Mouse (Mus musculus) MEL (cell line): Measurements from ENCODE around the gene Tmem202. TPM values are rescaled to one million over a fixed set of nuclear protein-coding genes. Genes with fewer than 3 reads are reported as not detected.

Experiments
- DNase-seq: peaks from one replicate; pipeline ENCODE4 v3.0.0; 2011; ENCODE audit warnings: low read depth, low spot score
- H3K27ac ChIP-seq: 2 replicates; pipeline ENCODE4 v1.5.1; 2012; ENCODE audit warnings: low read depth, mild to moderate bottlenecking, control low read depth, low read length, moderate library complexity; ENCODE audit not compliant: control insufficient read depth
- H3K27me3 ChIP-seq, 2 experiments: fragments of 150-350 bp in 1 of 2; sonication (generic) in 1 of 2; 2 replicates each; pipeline ENCODE4 v1.6.1; 2012; ENCODE audit warnings: low read length in 2 of 2, mild to moderate bottlenecking in 2 of 2, improper control_type of control experiment in 1 of 2, moderate library complexity in 1 of 2; ENCODE audit not compliant: insufficient read depth in 2 of 2, control insufficient read depth in 1 of 2
- H3K36me3 ChIP-seq, 2 experiments: 2 replicates each; pipeline ENCODE4 v1.6.1; 2012 to 2014; ENCODE audit warnings: low read length in 2 of 2, improper control_type of control experiment in 1 of 2, inconsistent platforms in 1 of 2, mild to moderate bottlenecking in 1 of 2; ENCODE audit not compliant: insufficient read depth in 2 of 2, control insufficient read depth in 1 of 2
- H3K4me1 ChIP-seq, 2 experiments: fragments of 150-350 bp in 1 of 2; sonication (generic) in 1 of 2; 2 replicates each; pipeline ENCODE4 v1.6.1; 2012; ENCODE audit warnings: low read length in 2 of 2, improper control_type of control experiment in 1 of 2, mild to moderate bottlenecking in 1 of 2; ENCODE audit not compliant: insufficient read depth in 2 of 2, control insufficient read depth in 1 of 2
- H3K4me3 ChIP-seq, 2 experiments: fragments of 150-350 bp in 1 of 2; sonication (generic) in 1 of 2; 2 replicates each; pipeline ENCODE4 v1.5.1; 2012; ENCODE audit warnings: low read depth in 2 of 2, low read length in 2 of 2, mild to moderate bottlenecking in 2 of 2, moderate library complexity in 2 of 2, control low read depth in 1 of 2, improper control_type of control experiment in 1 of 2; ENCODE audit not compliant: control insufficient read depth in 1 of 2, insufficient read depth in 1 of 2
- H3K79me2 ChIP-seq: 2 replicates; pipeline ENCODE4 v1.6.1; 2012; ENCODE audit warnings: mild to moderate bottlenecking, low read length, moderate library complexity; ENCODE audit not compliant: control insufficient read depth, poor library complexity, insufficient read depth
- H3K9ac ChIP-seq: 2 replicates; pipeline ENCODE4 v1.6.1; 2012; ENCODE audit warnings: low read depth, mild to moderate bottlenecking, control low read depth, low read length, moderate library complexity; ENCODE audit not compliant: control insufficient read depth, poor library complexity, severe bottlenecking
- H3K9me3 ChIP-seq: fragments of 150-350 bp; sonication (generic); replicated peaks from 2 replicates; pipeline ENCODE4 v1.6.1; 2012; ENCODE audit warnings: mild to moderate bottlenecking, low read length, improper control_type of control experiment, moderate library complexity; ENCODE audit not compliant: insufficient read depth
- CHD1 ChIP-seq: IDR thresholded peaks from 2 replicates; pipeline ENCODE4 v1.6.1; 2012; ENCODE audit warnings: low read depth, mild to moderate bottlenecking, inconsistent platforms, low read length, improper control_type of control experiment
- CHD2 ChIP-seq: IDR thresholded peaks from 2 replicates; pipeline ENCODE4 v1.6.1; 2011; ENCODE audit warnings: low read length, improper control_type of control experiment
- CTCF ChIP-seq, 3 experiments: IDR thresholded peaks in 2 of 3; conservative IDR thresholded peaks in 1 of 3; 2 replicates each; pipeline ENCODE4 v1.5.1; 2011 to 2012; ENCODE audit warnings: low read length in 3 of 3, low read depth in 2 of 3, mild to moderate bottlenecking in 2 of 3, improper control_type of control experiment in 1 of 3, inconsistent platforms in 1 of 3, mixed read lengths in 1 of 3, moderate library complexity in 1 of 3; ENCODE audit not compliant: control insufficient read depth in 1 of 3, insufficient read depth in 1 of 3, poor library complexity in 1 of 3, severe bottlenecking in 1 of 3
- ELF1 ChIP-seq: IDR thresholded peaks from 2 replicates; pipeline ENCODE4 v1.6.1; 2014; ENCODE audit warnings: low read depth, mild to moderate bottlenecking, inconsistent platforms, low read length, improper control_type of control experiment, moderate library complexity
- ETS1 ChIP-seq: IDR thresholded peaks from 2 replicates; pipeline ENCODE4 v1.6.1; 2012; ENCODE audit warnings: low read depth, mild to moderate bottlenecking, inconsistent platforms, low read length, improper control_type of control experiment, moderate library complexity
- GABPA ChIP-seq: IDR thresholded peaks from 2 replicates; pipeline ENCODE4 v1.6.1; 2012; ENCODE audit warnings: low read depth, mild to moderate bottlenecking, inconsistent platforms, low read length, improper control_type of control experiment, moderate library complexity
- HCFC1 ChIP-seq: IDR thresholded peaks from 2 replicates; pipeline ENCODE4 v1.6.1; 2012; ENCODE audit warnings: low read depth, mild to moderate bottlenecking, inconsistent platforms, low read length, improper control_type of control experiment, moderate library complexity
- JUND ChIP-seq: IDR thresholded peaks from 2 replicates; pipeline ENCODE4 v1.6.1; 2011; ENCODE audit warnings: low read depth, mild to moderate bottlenecking, improper control_type of control experiment, low read length
- KAT2A ChIP-seq: conservative IDR thresholded peaks from 2 replicates; pipeline ENCODE4 v1.6.1; 2012; ENCODE audit warnings: low read depth, low read length, improper control_type of control experiment, inconsistent platforms
- MAX ChIP-seq: IDR thresholded peaks from 2 replicates; pipeline ENCODE4 v1.6.1; 2011; ENCODE audit warnings: low read length, improper control_type of control experiment
- MAZ ChIP-seq: IDR thresholded peaks from 2 replicates; pipeline ENCODE4 v1.6.1; 2012; ENCODE audit warnings: low read depth, mild to moderate bottlenecking, inconsistent platforms, low read length, improper control_type of control experiment
- MEF2A ChIP-seq: IDR thresholded peaks from 2 replicates; pipeline ENCODE4 v1.6.1; 2014; ENCODE audit warnings: low read depth, mild to moderate bottlenecking, inconsistent platforms, low read length, improper control_type of control experiment; ENCODE audit not compliant: poor library complexity, insufficient replicate concordance, severe bottlenecking; ENCODE audit errors: extremely low read depth
- MXI1 ChIP-seq: IDR thresholded peaks from 2 replicates; pipeline ENCODE4 v1.6.1; 2011; ENCODE audit warnings: mild to moderate bottlenecking, low read depth, low read length, improper control_type of control experiment
- NELFE ChIP-seq: IDR thresholded peaks from 2 replicates; pipeline ENCODE4 v1.6.1; 2011; ENCODE audit warnings: low read depth, low read length, improper control_type of control experiment
- NRF1 ChIP-seq: IDR thresholded peaks from 2 replicates; pipeline ENCODE4 v1.6.1; 2014; ENCODE audit warnings: low read depth, mild to moderate bottlenecking, inconsistent platforms, low read length, improper control_type of control experiment, moderate library complexity; ENCODE audit not compliant: poor library complexity, insufficient read depth, severe bottlenecking
- POLR2A ChIP-seq, 2 experiments: IDR thresholded peaks; 2 replicates each; pipeline ENCODE4 v1.6.1; 2011 to 2012; ENCODE audit warnings: low read length in 2 of 2, mild to moderate bottlenecking in 2 of 2, control low read depth in 1 of 2, improper control_type of control experiment in 1 of 2, low read depth in 1 of 2, moderate library complexity in 1 of 2; ENCODE audit not compliant: control insufficient read depth in 1 of 2, insufficient read depth in 1 of 2, poor library complexity in 1 of 2
- POLR2AphosphoS5 ChIP-seq: IDR thresholded peaks from 2 replicates; pipeline ENCODE4 v1.6.1; 2012; ENCODE audit warnings: low read depth, borderline replicate concordance, mild to moderate bottlenecking, inconsistent platforms, low read length, moderate library complexity, mixed read lengths
- RAD21 ChIP-seq: IDR thresholded peaks from 2 replicates; pipeline ENCODE4 v1.6.1; 2011; ENCODE audit warnings: mild to moderate bottlenecking, low read depth, low read length, improper control_type of control experiment
- RCOR1 ChIP-seq: IDR thresholded peaks from 2 replicates; pipeline ENCODE4 v1.6.1; 2012; ENCODE audit warnings: low read depth, mild to moderate bottlenecking, inconsistent platforms, low read length, improper control_type of control experiment
- SIN3A ChIP-seq: IDR thresholded peaks from 2 replicates; pipeline ENCODE4 v1.6.1; 2012; ENCODE audit warnings: low read length, improper control_type of control experiment, inconsistent platforms
- SMC3 ChIP-seq: IDR thresholded peaks from 2 replicates; pipeline ENCODE4 v1.6.1; 2011; ENCODE audit warnings: low read depth, low read length, improper control_type of control experiment
- TAL1 ChIP-seq: IDR thresholded peaks from 2 replicates; pipeline ENCODE4 v1.6.1; 2012; ENCODE audit warnings: mild to moderate bottlenecking, inconsistent platforms, low read length, moderate library complexity, mixed read lengths
- TBP ChIP-seq: IDR thresholded peaks from 2 replicates; pipeline ENCODE4 v1.8.0; 2011; ENCODE audit warnings: low read depth, low read length, improper control_type of control experiment
- UBTF ChIP-seq: IDR thresholded peaks from 2 replicates; pipeline ENCODE4 v1.6.1; 2012; ENCODE audit warnings: low read depth, mild to moderate bottlenecking, inconsistent platforms, low read length, improper control_type of control experiment, moderate library complexity, borderline replicate concordance; ENCODE audit not compliant: insufficient read depth
- USF1 ChIP-seq: IDR thresholded peaks from 2 replicates; pipeline ENCODE4 v1.6.1; 2014; ENCODE audit warnings: low read depth, mild to moderate bottlenecking, inconsistent platforms, low read length, improper control_type of control experiment, moderate library complexity
- ZC3H11A ChIP-seq: IDR thresholded peaks from 2 replicates; pipeline ENCODE4 v1.6.1; 2012; ENCODE audit warnings: low read depth, mild to moderate bottlenecking, inconsistent platforms, low read length, improper control_type of control experiment
- ZKSCAN1 ChIP-seq: IDR thresholded peaks from 2 replicates; pipeline ENCODE4 v1.6.1; 2012; ENCODE audit warnings: low read depth, mild to moderate bottlenecking, inconsistent platforms, low read length, improper control_type of control experiment, moderate library complexity
- ZNF384 ChIP-seq: IDR thresholded peaks from 2 replicates; pipeline ENCODE4 v1.6.1; 2012; ENCODE audit warnings: low read depth, mild to moderate bottlenecking, inconsistent platforms, low read length, improper control_type of control experiment
- polyA plus RNA-seq, 2 experiments: library from polyadenylated mRNA; stranded (reverse) in 1 of 2; unstranded in 1 of 2; fragments of >175 nt in 1 of 2; fragments of >200 nt in 1 of 2; gene quantifications; 2 replicates each; pipeline versions ENCODE4 v1.2.1 to v1.2.4; 2012; ENCODE audit warnings: low replicate concordance in 2 of 2, low read depth in 1 of 2; ENCODE audit not compliant: insufficient read length in 2 of 2, insufficient read depth in 1 of 2, missing spikeins in 1 of 2
- total RNA-seq: library from RNA; depleted of rRNA; stranded (reverse); fragments of 300-350 nt; gene quantifications from 2 replicates; pipeline ENCODE4 v1.2.3, GENCODE M21; 2012

Gene Tmem202
- total and polyA plus RNA-seq, 3 experiments, result 0.50 TPM; not detected in 2

DNA sequence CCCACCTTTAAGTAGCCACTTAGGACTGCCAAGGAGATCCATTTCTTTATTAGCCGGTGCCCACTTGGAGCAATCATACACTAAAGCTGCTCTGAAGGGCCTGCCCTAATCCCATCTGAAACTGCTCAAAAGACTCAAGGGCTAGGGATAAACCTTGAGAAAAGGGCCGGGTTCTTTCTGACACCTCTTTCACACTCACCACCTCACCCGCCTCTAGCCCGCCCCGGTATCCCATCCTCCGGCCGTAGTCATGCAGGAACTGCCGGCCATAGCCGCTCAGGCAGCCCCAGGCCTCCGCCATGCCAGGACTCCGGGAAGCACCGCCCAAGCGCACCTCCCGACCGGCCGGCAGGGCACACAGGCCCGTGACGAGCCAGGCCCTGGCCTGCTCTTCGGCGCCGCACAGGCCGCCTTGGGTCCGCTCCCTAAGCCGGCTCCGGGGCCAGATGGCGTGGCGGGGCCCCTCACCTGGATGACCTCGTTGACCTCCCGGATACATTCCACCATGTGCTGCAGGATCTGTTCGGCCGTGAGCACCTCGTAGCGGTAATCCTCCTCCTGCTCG, 54.1 kb downstream of the Tmem202 start (continued):
- TF ChIP-seq MXI1 (peak; percentile 44; the same call in 1 of the 2 replicates), ZNF384 (no peak), HCFC1 (no peak)

DNA sequence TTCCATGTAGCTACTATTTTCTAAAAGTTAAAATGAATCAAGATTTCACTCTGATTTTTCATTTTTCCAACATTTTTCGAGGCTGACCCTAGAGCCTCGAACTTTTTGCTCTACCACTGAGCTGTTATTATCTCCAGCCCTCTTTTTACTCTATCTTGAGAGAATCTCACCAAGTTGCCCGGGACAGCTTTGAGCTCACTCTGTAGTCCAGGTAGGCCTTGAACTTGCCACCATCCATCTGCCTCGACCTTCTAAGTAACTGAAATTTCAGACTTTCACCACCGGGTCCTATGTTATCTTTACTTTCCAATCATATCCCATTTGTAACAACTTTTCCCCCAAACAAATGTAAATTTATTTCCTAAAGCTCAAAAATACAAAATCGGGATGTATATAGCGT, 54.9 kb downstream of the Tmem202 start:
- peaks cover 51% of the 10 kb centered on the region for H3K79me2 ChIP-seq
- peak; percentile 41 for DNase-seq
- peak overlapping the region; percentile 94 for H3K9ac ChIP-seq
- TF ChIP-seq ZNF384 (0 out of 2 replicates have a peak, but pooled peaks have one; percentile 17), RCOR1 (no peak), TBP (no peak), POLR2AphosphoS5 (no peak), TAL1 (no peak), GABPA (no peak), USF1 (no peak), JUND (no peak), ELF1 (no peak), MAZ (no peak), CTCF (IDR thresholded peaks at IDR 0.05 in 2 of 3, conservative IDR thresholded peaks at IDR 0.05 in 1 of 3; ENCODE audit: control insufficient read depth in 1 of 3, insufficient read depth in 1 of 3, low read depth in 2 of 3, low read length in 3 of 3, poor library complexity in 1 of 3, severe bottlenecking in 1 of 3) (no peak), ZKSCAN1 (no peak), NRF1 (no peak), MXI1 (peak; percentile 26; the same call in 1 of the 2 replicates), SIN3A (peak; percentile 35; the same call in 1 of the 2 replicates)
- H3K27me3 ChIP-seq, result no peaks in the 10 kb centered on the region
- peaks cover 5 to 8% of the 10 kb centered on the region in 2 experiments for H3K4me1 ChIP-seq
- no peak overlapping the region for H3K27ac ChIP-seq
- H3K9me3 ChIP-seq, result no peaks in the 10 kb centered on the region
- peaks cover 0 to 37% of the 10 kb centered on the region in 2 experiments; a peak in 3 of 4 replicates for H3K36me3 ChIP-seq
- H3K4me3 ChIP-seq, result peak overlapping the region; percentile 76 to 94

- H3K4me3 ChIP-seq, result no peak overlapping the region
- H3K9me3 ChIP-seq, result no peaks in the 10 kb centered on the region
- H3K27ac ChIP-seq, result no peak overlapping the region
- peaks cover 5 to 10% of the 10 kb centered on the region in 2 experiments for H3K4me1 ChIP-seq
- no peak overlapping the region for H3K9ac ChIP-seq
- peaks cover 65% of the 10 kb centered on the region for H3K79me2 ChIP-seq
- no peaks in the 10 kb centered on the region for H3K27me3 ChIP-seq
- peaks cover 4 to 47% of the 10 kb centered on the region in 2 experiments; a peak in 3 of 4 replicates for H3K36me3 ChIP-seq
- DNase-seq, result peak; percentile 87
- TF ChIP-seq SIN3A, result peak; percentile 58
- TF ChIP-seq UBTF, result no peak
- no peak for TF ChIP-seq MEF2A
- TF ChIP-seq KAT2A, result no peak
- no peak for TF ChIP-seq MAX
- TF ChIP-seq CTCF (IDR thresholded peaks at IDR 0.05 in 2 of 3, conservative IDR thresholded peaks at IDR 0.05 in 1 of 3; ENCODE audit: control insufficient read depth in 1 of 3, insufficient read depth in 1 of 3, low read depth in 2 of 3, low read length in 3 of 3, poor library complexity in 1 of 3, severe bottlenecking in 1 of 3), result peak; percentile 61 to 84 (median 66)
- TF ChIP-seq GABPA, result no peak
- no peak for TF ChIP-seq ZKSCAN1
- peak; percentile 68 for TF ChIP-seq RAD21
- TF ChIP-seq NRF1, result no peak
- TF ChIP-seq CHD2, result no peak
- peak; percentile 33; the same call in 1 of the 2 replicates for TF ChIP-seq ETS1
- TF ChIP-seq ZC3H11A, result peak; percentile 65
- no peak for TF ChIP-seq POLR2A (IDR thresholded peaks at IDR 0.05; ENCODE audit: control insufficient read depth in 1 of 2, insufficient read depth in 1 of 2, low read depth in 1 of 2, low read length in 2 of 2, poor library complexity in 1 of 2)
- TF ChIP-seq CHD1, result 0 out of 2 replicates have a peak, but pooled peaks have one; percentile 72
- peak; percentile 72 for TF ChIP-seq SMC3
- TF ChIP-seq ZNF384, result peak; percentile 97
- no peak for TF ChIP-seq TBP
- no peak for TF ChIP-seq NELFE
Observed at GRCm38 (mm10) chr9:59482419-59482818, 57.2 kb downstream of the Tmem202 start.
